Mouse (Mus musculus): ENCODE results near the gene Serpinb9b. TPM values are rescaled to one million over a fixed set of nuclear protein-coding genes. Genes with fewer than 3 reads are reported as not detected.
A peak's percentile ranks its signal among the peaks of the same experiment; 100 is the strongest.

Gene Serpinb9b
- polyA plus RNA-seq, 1 experiment = 6.5 TPM

GRCm38 (mm10) chr13:33001341-33001740, 25.9 kb upstream of the Serpinb9b start:
- Histone ChIP-seq H3K36me3 (ENCODE audit: control insufficient read depth, insufficient read depth, low read length, poor library complexity, severe bottlenecking) (no peaks in the 10 kb centered on the region), H3K4me3 (ENCODE audit: low read depth, low read length) (no peak overlapping the region), H3K9ac (ENCODE audit: low read depth, poor library complexity, severe bottlenecking) (no peak overlapping the region), H3K27me3 (ENCODE audit: control insufficient read depth, insufficient read depth, low read length, poor library complexity, severe bottlenecking) (no peaks in the 10 kb centered on the region), H3K4me1 (ENCODE audit: control insufficient read depth, insufficient read depth, low read length) (peaks cover 4% of the 10 kb centered on the region), H3K27ac (ENCODE audit: insufficient read depth, low read length) (no peak overlapping the region), H3K9me3 (replicated peaks; ENCODE audit: control insufficient read depth, insufficient read depth, low read length, poor library complexity, severe bottlenecking) (no peaks in the 10 kb centered on the region)
- TF ChIP-seq CTCF (IDR thresholded peaks at IDR 0.05; ENCODE audit: low read depth, low read length) (no peak), POLR2A (IDR thresholded peaks at IDR 0.05; ENCODE audit: insufficient read depth, low read length) (no peak), EP300 (IDR thresholded peaks at IDR 0.05; ENCODE audit: insufficient read depth, low read depth, low read length) (no peak)

- Histone ChIP-seq H3K36me3 (ENCODE audit: control insufficient read depth, insufficient read depth, low read length, poor library complexity, severe bottlenecking) (no peaks in the 10 kb centered on the region), H3K4me1 (ENCODE audit: control insufficient read depth, insufficient read depth, low read length) (peaks cover 4% of the 10 kb centered on the region), H3K27ac (ENCODE audit: insufficient read depth, low read length) (no peak within 1 kb of the TSS), H3K27me3 (ENCODE audit: control insufficient read depth, insufficient read depth, low read length, poor library complexity, severe bottlenecking) (no peaks in the 10 kb centered on the region), H3K4me3 (ENCODE audit: low read depth, low read length) (no peak within 1 kb of the TSS), H3K9me3 (replicated peaks; ENCODE audit: control insufficient read depth, insufficient read depth, low read length, poor library complexity, severe bottlenecking) (no peaks in the 10 kb centered on the region), H3K9ac (ENCODE audit: low read depth, poor library complexity, severe bottlenecking) (no peak within 1 kb of the TSS)
- no peak for TF ChIP-seq CTCF (IDR thresholded peaks at IDR 0.05; ENCODE audit: low read depth, low read length)
- TF ChIP-seq POLR2A (IDR thresholded peaks at IDR 0.05; ENCODE audit: insufficient read depth, low read length) = no peak
- no peak for TF ChIP-seq EP300 (IDR thresholded peaks at IDR 0.05; ENCODE audit: insufficient read depth, low read depth, low read length)
Measured at GRCm38 (mm10) chr13:33002950-33003349, 24.3 kb upstream of the Serpinb9b start, which contains the start of gene Serpinb9. Gene Serpinb9, plus strand, starts transcription at chr13:33003250.

DNA sequence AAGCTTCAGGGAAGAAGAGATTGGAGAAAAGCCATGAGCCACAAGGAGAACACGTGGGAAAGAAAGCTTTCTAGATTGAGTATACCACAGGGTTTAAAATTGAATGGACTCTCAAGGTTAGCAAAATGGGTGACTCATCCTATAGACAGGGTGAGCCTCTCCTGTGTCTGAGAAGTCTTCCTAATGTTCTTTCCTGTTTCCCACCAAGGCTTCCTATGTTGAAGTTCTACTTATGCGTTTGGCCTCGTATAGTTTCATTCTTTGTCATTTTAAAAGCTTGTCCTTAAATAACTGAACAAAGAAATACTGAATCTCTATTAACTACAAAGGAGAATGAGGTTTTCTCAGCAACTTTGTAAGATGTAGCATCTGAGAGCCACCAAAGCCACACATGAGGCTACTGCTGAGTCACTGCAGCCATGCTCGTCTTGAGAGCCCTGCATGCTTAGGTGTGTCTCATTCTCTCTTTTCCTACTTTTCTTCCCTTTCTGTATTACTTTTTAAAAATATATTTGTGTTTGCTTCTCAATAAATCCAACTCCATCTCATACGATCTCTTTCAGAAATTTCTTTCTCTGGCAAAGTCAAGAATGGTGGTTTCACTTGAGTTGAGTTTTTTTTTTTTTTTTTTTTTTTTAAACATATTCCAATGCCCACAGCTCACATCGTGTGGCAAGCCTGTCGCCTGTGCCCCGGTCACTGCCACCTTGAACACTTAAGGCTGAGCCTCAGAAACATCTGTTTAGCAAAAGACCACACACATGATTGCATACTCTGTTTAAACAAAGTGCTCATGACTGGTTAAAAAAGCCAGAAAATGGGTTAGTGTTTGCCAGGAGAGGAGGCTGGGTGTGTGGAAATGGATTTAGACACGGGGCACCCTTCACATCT, 23.4 kb upstream of the Serpinb9b start:
- no peaks in the 10 kb centered on the region for H3K27me3 ChIP-seq (ENCODE audit: control insufficient read depth, insufficient read depth, low read length, poor library complexity, severe bottlenecking)
- H3K9me3 ChIP-seq (replicated peaks; ENCODE audit: control insufficient read depth, insufficient read depth, low read length, poor library complexity, severe bottlenecking) = no peaks in the 10 kb centered on the region
- no peak overlapping the region for H3K27ac ChIP-seq (ENCODE audit: insufficient read depth, low read length)
- no peaks in the 10 kb centered on the region for H3K36me3 ChIP-seq (ENCODE audit: control insufficient read depth, insufficient read depth, low read length, poor library complexity, severe bottlenecking)
- H3K9ac ChIP-seq (ENCODE audit: low read depth, poor library complexity, severe bottlenecking) = no peak overlapping the region
- no peak overlapping the region for H3K4me3 ChIP-seq (ENCODE audit: low read depth, low read length)
- peaks cover 4% of the 10 kb centered on the region for H3K4me1 ChIP-seq (ENCODE audit: control insufficient read depth, insufficient read depth, low read length)
- TF ChIP-seq CTCF (IDR thresholded peaks at IDR 0.05; ENCODE audit: low read depth, low read length) (no peak), EP300 (IDR thresholded peaks at IDR 0.05; ENCODE audit: insufficient read depth, low read depth, low read length) (no peak), POLR2A (IDR thresholded peaks at IDR 0.05; ENCODE audit: insufficient read depth, low read length) (no peak)

GRCm38 (mm10) chr13:33004414-33005105, 22.7 kb upstream of the Serpinb9b start:
- Histone ChIP-seq H3K36me3 (ENCODE audit: control insufficient read depth, insufficient read depth, low read length, poor library complexity, severe bottlenecking) (no peaks in the 10 kb centered on the region), H3K27me3 (ENCODE audit: control insufficient read depth, insufficient read depth, low read length, poor library complexity, severe bottlenecking) (no peaks in the 10 kb centered on the region), H3K27ac (ENCODE audit: insufficient read depth, low read length) (no peak overlapping the region), H3K4me3 (ENCODE audit: low read depth, low read length) (no peak overlapping the region), H3K4me1 (ENCODE audit: control insufficient read depth, insufficient read depth, low read length) (peaks cover 4% of the 10 kb centered on the region), H3K9ac (ENCODE audit: low read depth, poor library complexity, severe bottlenecking) (no peak overlapping the region), H3K9me3 (replicated peaks; ENCODE audit: control insufficient read depth, insufficient read depth, low read length, poor library complexity, severe bottlenecking) (no peaks in the 10 kb centered on the region)
- TF ChIP-seq EP300 (IDR thresholded peaks at IDR 0.05; ENCODE audit: insufficient read depth, low read depth, low read length) (0 out of 2 replicates have a peak, but pooled peaks have one; percentile 37), CTCF (IDR thresholded peaks at IDR 0.05; ENCODE audit: low read depth, low read length) (peak; percentile 73), POLR2A (IDR thresholded peaks at IDR 0.05; ENCODE audit: insufficient read depth, low read length) (no peak)

- no peak overlapping the region for H3K27ac ChIP-seq (ENCODE audit: insufficient read depth, low read length)
- no peak overlapping the region for H3K4me3 ChIP-seq (ENCODE audit: low read depth, low read length)
- peaks cover 4% of the 10 kb centered on the region for H3K4me1 ChIP-seq (ENCODE audit: control insufficient read depth, insufficient read depth, low read length)
- H3K9ac ChIP-seq (ENCODE audit: low read depth, poor library complexity, severe bottlenecking) = no peak overlapping the region
- no peaks in the 10 kb centered on the region for H3K9me3 ChIP-seq (replicated peaks; ENCODE audit: control insufficient read depth, insufficient read depth, low read length, poor library complexity, severe bottlenecking)
- no peaks in the 10 kb centered on the region for H3K27me3 ChIP-seq (ENCODE audit: control insufficient read depth, insufficient read depth, low read length, poor library complexity, severe bottlenecking)
- no peak for TF ChIP-seq CTCF (IDR thresholded peaks at IDR 0.05; ENCODE audit: low read depth, low read length)
- no peak for TF ChIP-seq EP300 (IDR thresholded peaks at IDR 0.05; ENCODE audit: insufficient read depth, low read depth, low read length)
- H3K36me3 ChIP-seq (ENCODE audit: control insufficient read depth, insufficient read depth, low read length, poor library complexity, severe bottlenecking) = no peaks in the 10 kb centered on the region
Measured at GRCm38 (mm10) chr13:33005501-33006075, 21.6 kb upstream of the Serpinb9b start.

All from ES-Bruce4 (cell line).